Mouse (Mus musculus) hindbrain, embryonic 15.5 days (tissue): ENCODE data around the gene Chrm4. TPM values are rescaled to one million over a fixed set of nuclear protein-coding genes. Genes with fewer than 3 reads are reported as not detected.
A peak's percentile ranks its signal among the peaks of the same experiment; 100 is the strongest.

Source experiments
- ATAC-seq: fragments of 200-750 bp; cut with Nextera tagmentation; 2 replicates; pipeline ENCODE4 v1.8.0; 2017; ENCODE audit warnings: low read depth, moderate number of reproducible peaks, moderate TSS enrichment; ENCODE audit not compliant: low FRiP score
- H3K27ac ChIP-seq: fragments of 300-500 bp; sonication (generic); replicated peaks from 2 replicates; pipeline ENCODE4 v1.5.1; 2015; ENCODE audit warnings: mild to moderate bottlenecking, inconsistent platforms
- H3K27me3 ChIP-seq: fragments of 300-500 bp; sonication (generic); 2 replicates; pipeline ENCODE4 v1.6.1; 2015; ENCODE audit warnings: control low read depth, inconsistent platforms
- H3K36me3 ChIP-seq: fragments of 300-500 bp; sonication (generic); 2 replicates; pipeline ENCODE4 v1.6.1; 2015; ENCODE audit warnings: control low read depth, inconsistent platforms
- H3K4me1 ChIP-seq: fragments of 300-500 bp; sonication (generic); replicated peaks from 2 replicates; pipeline ENCODE4 v1.6.1; 2015; ENCODE audit warnings: control low read depth, inconsistent platforms
- H3K4me2 ChIP-seq: fragments of 300-500 bp; sonication (generic); 2 replicates; pipeline ENCODE4 v1.6.1; 2015; ENCODE audit warnings: moderate library complexity, mild to moderate bottlenecking, inconsistent platforms
- H3K4me3 ChIP-seq: fragments of 300-500 bp; sonication (generic); 2 replicates; pipeline ENCODE4 v1.5.1; 2015; ENCODE audit warnings: mild to moderate bottlenecking, inconsistent platforms
- H3K9ac ChIP-seq: fragments of 300-500 bp; sonication (generic); 2 replicates; pipeline ENCODE4 v1.6.1; 2015; ENCODE audit warnings: inconsistent platforms
- H3K9me3 ChIP-seq: fragments of 300-500 bp; sonication (generic); 2 replicates; pipeline ENCODE4 v1.6.1; 2016; ENCODE audit warnings: control low read depth, inconsistent platforms
- WGBS: fragments of 180-500 bp; shearing (Covaris S2); methylation state at CpG from one replicate; pipeline ENCODE4 v1.1.7; 2015; 5-methylcytosine and 5-hydroxymethylcytosine counted together
- polyA plus RNA-seq: library from polyadenylated mRNA; unstranded; fragments of >200 nt; fragmentation: Nextera tagmentation; extraction: Ambion mirVana; gene quantifications from 2 replicates; pipeline ENCODE4 v1.2.1, GENCODE M21; 2015

Chrm4 gene
- polyA plus RNA-seq, result 0.87 and 1.2 TPM in 2 replicates

DNA sequence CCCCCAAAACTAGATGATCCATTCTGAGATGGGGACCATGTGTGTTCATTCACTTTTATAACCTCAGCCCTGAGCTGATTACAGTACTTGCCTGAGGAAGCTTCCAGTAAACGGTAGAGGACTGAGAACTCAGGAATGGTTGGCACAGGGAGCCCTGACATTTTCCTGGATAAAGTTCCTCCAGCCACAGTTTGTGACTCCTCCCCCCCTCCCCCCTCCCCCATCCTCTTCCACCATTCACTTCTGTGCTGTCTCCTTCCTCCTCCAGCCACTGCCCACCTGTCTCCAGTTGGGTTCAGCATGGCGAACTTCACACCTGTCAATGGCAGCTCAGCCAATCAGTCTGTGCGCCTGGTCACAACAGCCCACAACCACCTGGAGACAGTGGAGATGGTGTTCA, at the start of gene Chrm4:
TSS of gene Chrm4 (plus strand) at position 301 of the 400 bp plus-strand sequence.
- peaks cover 24% of the 10 kb centered on the region for H3K27me3 ChIP-seq
- H3K36me3 ChIP-seq, result no peaks in the 10 kb centered on the region
- H3K9ac ChIP-seq, result no peak within 1 kb of the TSS
- H3K27ac ChIP-seq, result no peak within 1 kb of the TSS
- WGBS, result 92% methylated on average over 3 of the region's 3 CpGs
- H3K4me2 ChIP-seq, result peak within 1 kb of the TSS; percentile 20; the same call in 1 of the 2 replicates
- H3K9me3 ChIP-seq, result no peaks in the 10 kb centered on the region
- ATAC-seq, result no peak
- no peak within 1 kb of the TSS for H3K4me3 ChIP-seq
- H3K4me1 ChIP-seq, result peaks cover 44% of the 10 kb centered on the region

DNA sequence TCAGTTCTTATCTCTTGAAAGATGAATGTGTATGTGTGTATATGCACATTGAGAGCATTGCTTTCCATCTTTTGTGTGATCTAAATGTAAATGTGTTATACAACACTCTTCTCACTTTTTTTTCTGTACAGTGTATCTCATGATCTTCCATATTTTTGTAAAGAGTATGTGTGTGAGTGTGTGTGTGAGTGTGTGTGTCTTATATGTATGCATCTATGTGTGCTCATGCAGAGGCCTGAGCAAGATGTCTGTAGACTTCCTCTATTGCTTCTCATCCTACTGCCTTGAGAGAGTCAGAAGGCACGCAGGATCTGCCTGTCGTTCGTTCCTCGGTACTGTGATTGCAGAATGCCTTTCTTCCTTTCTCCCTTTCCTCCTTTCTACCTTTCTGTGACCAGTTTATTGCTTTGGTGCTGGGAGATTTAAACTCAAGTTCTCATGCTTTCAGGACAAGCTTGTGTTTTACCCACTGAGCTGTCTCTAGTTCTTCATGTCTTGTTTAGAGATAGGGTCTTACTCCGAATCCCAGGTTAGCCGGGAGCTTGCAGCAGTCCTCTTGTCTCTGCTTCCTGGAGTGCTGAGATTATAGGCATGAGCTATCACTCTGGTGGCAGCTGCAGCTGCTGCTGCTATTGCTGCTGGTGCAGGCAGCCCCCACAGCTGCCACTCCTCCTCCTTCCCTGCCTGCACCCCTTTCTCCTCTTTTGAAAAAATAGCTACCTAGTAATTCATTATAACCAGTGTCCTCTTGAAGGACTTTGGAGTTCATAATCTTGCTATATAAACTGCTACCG, 48.5 kb upstream of the Chrm4 start:
- ATAC-seq, result no peak
- WGBS, result 77% methylated on average over 7 of the region's 7 CpGs
- peaks cover 12% of the 10 kb centered on the region for H3K36me3 ChIP-seq
- H3K4me3 ChIP-seq, result no peak overlapping the region
- no peak overlapping the region for H3K4me2 ChIP-seq
- no peaks in the 10 kb centered on the region for H3K4me1 ChIP-seq
- no peaks in the 10 kb centered on the region for H3K27me3 ChIP-seq
- no peak overlapping the region for H3K9ac ChIP-seq
- H3K27ac ChIP-seq, result no peak overlapping the region
- no peaks in the 10 kb centered on the region for H3K9me3 ChIP-seq

DNA sequence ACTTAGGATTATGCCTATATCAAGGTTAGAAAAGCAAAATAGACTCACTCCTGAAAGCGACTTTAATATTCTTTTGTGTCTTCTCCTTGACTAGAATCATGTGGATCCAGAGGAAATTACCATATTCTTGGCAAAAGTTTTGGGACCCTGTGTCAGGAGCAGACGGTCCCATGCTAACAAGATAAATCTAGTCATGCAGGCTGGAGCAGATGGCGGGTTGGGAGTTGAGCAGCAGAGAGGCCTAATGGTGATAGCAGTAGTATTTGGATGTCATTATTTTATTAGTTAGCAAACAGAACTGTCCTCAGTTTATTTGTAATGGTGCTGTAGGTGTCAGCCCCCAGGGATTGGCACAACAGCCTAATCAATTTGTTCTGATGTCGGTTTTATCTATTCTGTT, 43.1 kb upstream of the Chrm4 start:
- WGBS, result 76% methylated on average over 4 of the region's 4 CpGs
- H3K27me3 ChIP-seq, result no peaks in the 10 kb centered on the region
- peaks cover 7% of the 10 kb centered on the region for H3K36me3 ChIP-seq
- H3K9ac ChIP-seq, result no peak overlapping the region
- no peak overlapping the region for H3K4me3 ChIP-seq
- ATAC-seq, result no peak
- 0 out of 2 replicates have a peak, but pooled peaks cover 3% of the 10 kb centered on the region for H3K4me1 ChIP-seq
- H3K27ac ChIP-seq, result no peak overlapping the region
- H3K4me2 ChIP-seq, result no peak overlapping the region
- H3K9me3 ChIP-seq, result no peaks in the 10 kb centered on the region

DNA sequence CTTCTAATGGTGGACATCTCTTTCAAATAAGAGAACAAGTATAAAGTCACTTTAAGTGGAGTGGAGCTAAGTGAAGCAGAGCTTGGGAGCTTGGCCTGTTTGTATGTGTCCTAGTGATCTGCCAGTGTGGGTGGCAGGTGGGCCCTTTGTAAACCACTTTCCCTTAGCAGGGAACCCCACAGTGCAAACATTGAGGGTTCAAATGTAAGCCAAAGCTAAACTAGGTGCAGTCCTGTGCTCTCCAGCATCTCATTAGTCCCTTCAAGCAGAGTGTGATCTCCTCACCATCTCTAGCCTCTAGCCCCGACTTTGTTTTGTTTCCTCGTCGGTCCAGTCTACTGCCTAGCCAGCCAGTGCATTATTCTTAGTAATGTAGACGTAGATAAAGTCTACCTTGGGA, 42.4 kb upstream of the Chrm4 start:
- Histone ChIP-seq H3K4me1 (0 out of 2 replicates have a peak, but pooled peaks cover 3% of the 10 kb centered on the region), H3K9ac (no peak overlapping the region), H3K27ac (no peak overlapping the region), H3K4me2 (no peak overlapping the region), H3K36me3 (peaks cover 7% of the 10 kb centered on the region), H3K4me3 (no peak overlapping the region), H3K27me3 (no peaks in the 10 kb centered on the region), H3K9me3 (no peaks in the 10 kb centered on the region)
- 78% methylated on average over 4 of the region's 4 CpGs for WGBS
- no peak for ATAC-seq

GRCm38 (mm10) chr2:91894716-91895115, 32.3 kb upstream of the Chrm4 start:
- H3K27ac ChIP-seq, result no peak overlapping the region
- H3K4me3 ChIP-seq, result no peak overlapping the region
- WGBS, result 70% methylated on average over 3 of the region's 3 CpGs
- H3K36me3 ChIP-seq, result 0 out of 2 replicates have a peak, but pooled peaks cover 3% of the 10 kb centered on the region
- ATAC-seq, result no peak
- no peaks in the 10 kb centered on the region for H3K9me3 ChIP-seq
- no peaks in the 10 kb centered on the region for H3K27me3 ChIP-seq
- no peak overlapping the region for H3K4me2 ChIP-seq
- no peak overlapping the region for H3K9ac ChIP-seq
- no peaks in the 10 kb centered on the region for H3K4me1 ChIP-seq

DNA sequence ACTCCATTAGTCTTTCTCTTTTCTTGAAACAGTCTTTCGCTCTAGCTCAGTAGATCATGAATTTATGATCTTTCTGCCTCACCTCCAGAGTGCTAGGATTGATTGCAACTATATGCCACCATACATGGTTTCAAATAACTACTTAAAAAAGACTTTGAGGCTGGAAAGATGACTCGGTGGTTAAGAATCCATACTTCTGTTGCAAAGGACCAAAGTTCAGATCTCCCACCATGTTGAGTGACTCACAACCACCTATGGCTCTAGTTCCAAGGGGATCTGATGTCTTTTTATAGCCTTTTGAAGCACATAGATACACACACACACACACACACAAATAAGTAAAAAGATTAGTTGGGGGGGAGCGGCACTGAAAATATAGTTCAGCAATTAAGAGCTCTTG, 31.6 kb upstream of the Chrm4 start:
- no peak overlapping the region for H3K4me2 ChIP-seq
- 92% methylated on average over 3 of the region's 3 CpGs for WGBS
- no peaks in the 10 kb centered on the region for H3K9me3 ChIP-seq
- H3K27me3 ChIP-seq, result no peaks in the 10 kb centered on the region
- ATAC-seq, result no peak
- H3K36me3 ChIP-seq, result peaks cover 5% of the 10 kb centered on the region
- H3K4me1 ChIP-seq, result no peaks in the 10 kb centered on the region
- H3K4me3 ChIP-seq, result no peak overlapping the region
- H3K27ac ChIP-seq, result no peak overlapping the region
- no peak overlapping the region for H3K9ac ChIP-seq

DNA sequence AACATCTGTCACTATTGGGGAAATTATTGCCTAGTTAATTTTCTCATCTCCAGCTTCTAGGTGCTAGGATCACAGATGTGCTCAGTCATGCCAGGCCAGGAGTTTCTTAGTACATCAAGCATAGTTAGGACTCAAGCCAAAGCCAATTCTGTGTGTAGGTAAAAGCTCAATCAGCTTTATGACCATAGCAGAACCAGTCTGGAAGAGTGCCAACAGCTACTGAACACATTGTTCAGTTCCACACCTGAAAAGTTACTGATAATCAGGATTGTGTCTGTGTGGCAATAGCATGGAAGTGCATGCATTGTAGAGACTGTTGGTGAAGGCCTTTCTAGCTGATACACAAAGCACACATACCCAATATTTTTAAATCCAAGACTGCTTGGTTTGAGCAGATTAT, 29.1 kb upstream of the Chrm4 start:
- no peaks in the 10 kb centered on the region for H3K27me3 ChIP-seq
- H3K4me3 ChIP-seq, result no peak overlapping the region
- no peak for ATAC-seq
- no peak overlapping the region for H3K9ac ChIP-seq
- H3K36me3 ChIP-seq, result peaks cover 15% of the 10 kb centered on the region
- H3K9me3 ChIP-seq, result no peaks in the 10 kb centered on the region
- H3K27ac ChIP-seq, result no peak overlapping the region
- no peaks in the 10 kb centered on the region for H3K4me1 ChIP-seq
- H3K4me2 ChIP-seq, result no peak overlapping the region

- Histone ChIP-seq H3K27ac (no peak overlapping the region), H3K27me3 (no peaks in the 10 kb centered on the region), H3K4me3 (no peak overlapping the region), H3K9ac (no peak overlapping the region), H3K4me1 (no peaks in the 10 kb centered on the region), H3K4me2 (no peak overlapping the region), H3K9me3 (no peaks in the 10 kb centered on the region), H3K36me3 (peaks cover 15% of the 10 kb centered on the region)
- ATAC-seq, result no peak
- WGBS, result 93% methylated on average over 3 of the region's 3 CpGs
Measured at GRCm38 (mm10) chr2:91899141-91899540, 27.9 kb upstream of the Chrm4 start.

DNA sequence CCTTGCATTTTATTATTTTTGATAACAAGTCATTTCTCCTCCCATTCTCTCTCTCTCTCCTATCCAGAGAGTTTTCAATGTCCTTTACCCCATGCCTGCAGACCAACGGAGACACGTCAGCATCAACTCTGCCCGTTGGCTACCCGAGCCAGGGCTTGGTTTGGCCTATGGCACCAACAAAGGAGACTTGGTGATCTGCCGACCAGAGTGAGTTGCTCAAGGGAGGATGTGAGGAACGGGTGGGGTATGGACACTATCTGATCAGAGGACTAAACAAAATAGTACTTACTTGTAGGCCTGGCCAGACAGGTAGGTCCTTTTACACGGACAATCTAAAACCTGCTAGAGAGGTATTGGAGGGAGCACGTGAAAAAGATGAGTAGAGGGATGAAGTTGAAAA, 26.6 kb upstream of the Chrm4 start:
- Histone ChIP-seq H3K36me3 (peaks cover 15% of the 10 kb centered on the region), H3K4me1 (peaks cover 10% of the 10 kb centered on the region; the same call in 1 of the 2 replicates), H3K4me3 (no peak overlapping the region), H3K27ac (no peak overlapping the region), H3K9me3 (no peaks in the 10 kb centered on the region), H3K4me2 (no peak overlapping the region), H3K9ac (no peak overlapping the region), H3K27me3 (no peaks in the 10 kb centered on the region)
- 95% methylated on average over 8 of the region's 8 CpGs for WGBS
- ATAC-seq, result no peak

GRCm38 (mm10) chr2:91902336-91902735, 24.7 kb upstream of the Chrm4 start:
- Histone ChIP-seq H3K4me2 (no peak overlapping the region), H3K36me3 (peaks cover 12% of the 10 kb centered on the region), H3K27me3 (no peaks in the 10 kb centered on the region), H3K27ac (no peak overlapping the region), H3K9me3 (no peaks in the 10 kb centered on the region), H3K4me3 (no peak overlapping the region), H3K9ac (no peak overlapping the region), H3K4me1 (peaks cover 10% of the 10 kb centered on the region; the same call in 1 of the 2 replicates)
- no peak for ATAC-seq
- WGBS, result 69% methylated on average over 5 of the region's 5 CpGs

DNA sequence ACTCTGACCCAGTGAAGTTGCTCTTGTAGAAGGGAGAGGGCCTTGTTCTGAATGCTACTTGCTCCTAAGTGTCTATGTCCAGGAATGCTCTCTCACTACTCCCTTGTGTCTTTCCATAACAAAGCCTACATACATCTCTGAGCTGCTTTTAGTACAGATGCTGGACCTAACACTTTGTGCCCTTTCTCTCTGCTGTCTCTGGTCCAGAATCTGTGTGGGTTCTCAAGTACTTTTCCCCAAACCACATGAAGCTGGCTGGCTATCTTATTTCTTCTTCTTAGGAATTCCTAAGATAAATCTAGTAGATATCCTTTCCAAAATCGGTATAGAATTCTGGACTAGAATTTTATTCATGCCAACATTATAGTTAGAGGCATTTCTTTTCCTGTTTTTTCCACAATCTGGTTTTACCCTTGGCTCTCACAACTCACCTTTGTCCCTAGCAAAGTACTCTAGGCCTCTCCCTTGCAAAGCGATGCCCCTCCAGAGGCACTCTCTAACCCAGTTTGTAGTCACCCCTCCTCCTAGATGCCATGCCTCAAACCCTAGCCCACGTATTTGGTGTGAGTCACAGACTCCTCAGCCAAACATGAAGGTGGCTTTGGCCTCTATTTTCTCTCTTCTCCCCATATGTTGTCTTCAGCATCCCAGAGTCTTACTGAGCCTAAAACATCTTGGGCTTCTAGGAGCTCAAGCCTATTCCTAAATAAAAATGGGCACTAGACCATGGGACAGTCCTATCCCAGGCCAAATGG, 23.7 kb upstream of the Chrm4 start:
- no peaks in the 10 kb centered on the region for H3K9me3 ChIP-seq
- H3K36me3 ChIP-seq, result peaks cover 13% of the 10 kb centered on the region
- H3K27me3 ChIP-seq, result no peaks in the 10 kb centered on the region
- peaks cover 10% of the 10 kb centered on the region; the same call in 1 of the 2 replicates for H3K4me1 ChIP-seq
- H3K4me3 ChIP-seq, result no peak overlapping the region
- WGBS, result 95% methylated on average over 3 of the region's 3 CpGs
- no peak for ATAC-seq
- H3K27ac ChIP-seq, result no peak overlapping the region
- no peak overlapping the region for H3K9ac ChIP-seq
- H3K4me2 ChIP-seq, result no peak overlapping the region

GRCm38 (mm10) chr2:91904618-91905307, 22.3 kb upstream of the Chrm4 start:
- 40% methylated on average over 5 of the region's 5 CpGs for WGBS
- H3K9ac ChIP-seq, result no peak overlapping the region
- H3K36me3 ChIP-seq, result peaks cover 24% of the 10 kb centered on the region
- H3K27me3 ChIP-seq, result no peaks in the 10 kb centered on the region
- H3K27ac ChIP-seq, result peak overlapping the region; percentile 32
- ATAC-seq, result peak; percentile 66
- H3K4me1 ChIP-seq, result peaks cover 10% of the 10 kb centered on the region; the same call in 1 of the 2 replicates
- H3K9me3 ChIP-seq, result no peaks in the 10 kb centered on the region
- H3K4me2 ChIP-seq, result no peak overlapping the region
- H3K4me3 ChIP-seq, result no peak overlapping the region
